Mouse (Mus musculus) bone marrow, adult 2 months (tissue): ENCODE data around the gene Aco2. TPM values are rescaled to one million over a fixed set of nuclear protein-coding genes. Genes with fewer than 3 reads are reported as not detected.
A peak's percentile ranks its signal among the peaks of the same experiment; 100 is the strongest.

Experiments
- H3K27ac ChIP-seq: fragments of 200-500 bp; 2 replicates; pipeline ENCODE4 v1.5.1; 2012; ENCODE audit warnings: low read depth, mild to moderate bottlenecking, control low read depth, inconsistent platforms, low read length; ENCODE audit not compliant: control insufficient read depth, poor library complexity, insufficient read depth
- H3K4me1 ChIP-seq: fragments of 200-500 bp; 2 replicates; pipeline ENCODE4 v1.6.1; 2011; ENCODE audit warnings: low read length; ENCODE audit not compliant: control insufficient read depth, insufficient read depth
- H3K4me3 ChIP-seq: fragments of 200-500 bp; replicated peaks from 2 replicates; pipeline ENCODE3; 2011; ENCODE audit warnings: mild to moderate bottlenecking, low read depth, low read length, control low read depth; ENCODE audit not compliant: control insufficient read depth
- CTCF ChIP-seq: fragments of 200-500 bp; IDR thresholded peaks from 2 replicates; pipeline ENCODE4 v1.5.1; 2011; ENCODE audit warnings: low read length, control low read depth; ENCODE audit not compliant: control insufficient read depth, insufficient read depth
- POLR2A ChIP-seq: fragments of 200-500 bp; IDR thresholded peaks from 2 replicates; pipeline ENCODE4 v1.6.1; 2011; ENCODE audit warnings: low read depth, mild to moderate bottlenecking, control low read depth, low read length, borderline replicate concordance; ENCODE audit not compliant: control insufficient read depth
- WGBS: fragments of 180-500 bp; shearing (Covaris S2); methylation state at CpG from one replicate; pipeline ENCODE4 v1.1.7; 2018; 5-methylcytosine and 5-hydroxymethylcytosine counted together
- polyA plus RNA-seq: library from polyadenylated mRNA; stranded (reverse); fragments of >200 nt; gene quantifications from 2 replicates; pipeline ENCODE4 v1.2.4, GENCODE M21; 2011; ENCODE audit warnings: low replicate concordance; ENCODE audit not compliant: missing spikeins, insufficient read depth, insufficient read length

Aco2 gene
- polyA plus RNA-seq: 41.0 and 71.1 TPM in 2 replicates

DNA sequence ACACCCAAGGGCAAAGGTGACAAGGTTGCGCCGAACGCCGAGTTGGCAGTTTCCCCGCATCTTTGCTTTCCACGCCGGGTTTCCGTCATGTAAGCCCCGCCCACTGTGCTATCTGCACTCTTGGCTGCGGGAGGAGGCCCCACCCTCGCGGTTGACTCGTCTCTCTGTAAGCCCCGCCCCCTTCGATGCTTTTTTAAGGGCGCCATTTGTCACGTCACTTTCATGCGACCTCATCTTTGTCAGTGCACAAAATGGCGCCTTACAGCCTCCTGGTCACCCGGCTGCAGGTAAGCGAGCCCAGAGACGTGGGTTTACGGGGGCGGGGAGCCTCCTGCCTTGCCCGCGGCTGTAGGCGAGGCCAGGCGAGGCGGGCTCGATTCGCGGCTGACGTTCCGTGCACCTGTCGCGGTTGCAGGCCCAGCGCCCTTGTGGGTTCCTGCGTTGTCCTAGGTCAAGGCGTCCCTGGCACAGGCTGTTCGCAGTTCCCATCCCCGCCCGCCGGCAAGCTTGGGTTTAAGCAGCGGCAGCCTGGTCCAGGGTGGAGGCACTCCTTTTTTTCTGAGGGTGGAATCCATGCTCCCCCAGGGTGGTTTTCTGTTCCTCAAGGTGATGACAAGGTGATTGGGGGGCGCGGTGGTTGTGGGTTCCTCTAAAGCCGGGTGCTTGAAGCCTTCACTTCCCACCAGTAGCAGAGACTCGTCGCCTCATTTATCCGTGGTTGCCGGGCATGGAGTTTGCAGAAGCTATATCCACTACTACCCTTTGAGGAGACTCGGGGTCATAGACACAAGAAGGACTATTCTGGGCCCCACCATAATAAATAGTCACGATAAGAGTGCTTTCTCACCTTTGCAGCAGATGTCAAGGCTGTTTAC is at the start of gene Aco2:
TSS of gene Aco2 (plus strand) at position 48 of the 875 bp plus-strand sequence.
- WGBS: under 1% methylated on average over 53 of the region's 53 CpGs
- Histone ChIP-seq H3K27ac (peak within 1 kb of the TSS; percentile 89), H3K4me1 (no peaks in the 10 kb centered on the region; the same call in 1 of the 2 replicates), H3K4me3 (peak within 1 kb of the TSS; percentile 85)
- TF ChIP-seq POLR2A (peak; percentile 40; the same call in 1 of the 2 replicates), CTCF (no peak)

DNA sequence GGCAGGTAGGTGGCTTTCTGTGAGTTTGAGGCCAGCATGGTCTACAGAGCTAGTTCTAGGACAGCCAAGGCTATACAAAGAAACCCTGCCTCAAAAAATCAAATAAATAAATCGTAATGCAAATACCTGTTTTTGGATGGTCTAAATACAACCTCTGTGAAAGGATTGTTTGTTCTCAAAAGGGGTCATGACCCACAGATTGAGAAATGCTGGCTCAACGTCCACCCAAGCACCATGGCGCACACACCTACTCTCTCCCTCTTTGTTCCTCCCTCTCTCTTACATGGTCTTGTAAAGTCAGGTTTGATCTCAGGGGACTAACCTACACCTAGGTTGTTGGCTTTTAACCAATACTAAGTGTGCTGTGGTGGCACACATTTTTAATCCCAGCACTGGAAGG is 49.5 kb upstream of the Aco2 start:
- TF ChIP-seq POLR2A (no peak), CTCF (no peak)
- 80% methylated on average over 3 of the region's 3 CpGs for WGBS

DNA sequence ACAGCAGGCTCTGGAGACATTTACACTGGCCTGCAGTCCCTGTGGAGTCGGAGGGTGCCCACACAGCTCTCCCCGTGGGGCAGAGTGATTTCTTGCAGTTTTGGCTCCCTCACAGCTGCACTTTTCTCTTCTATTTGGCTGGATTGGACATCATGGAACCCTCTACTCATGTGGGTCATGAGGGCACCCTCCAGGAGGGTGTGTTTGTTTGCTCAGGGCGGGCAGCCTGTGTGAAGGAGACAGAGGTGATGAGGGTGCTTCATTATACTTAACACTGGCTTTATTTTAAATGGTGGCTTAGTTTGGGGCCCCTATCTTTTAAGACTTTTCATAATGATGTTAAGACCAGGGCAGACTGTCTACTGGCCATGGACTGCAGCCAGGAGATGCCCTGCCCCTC is 47.3 kb upstream of the Aco2 start:
- Histone ChIP-seq H3K27ac (no peak overlapping the region), H3K4me3 (no peak overlapping the region), H3K4me1 (no peaks in the 10 kb centered on the region)
- TF ChIP-seq POLR2A: no peak
- TF ChIP-seq CTCF: no peak
- 75% methylated on average over 3 of the region's 3 CpGs for WGBS

More for the DNA sequence above, 49.5 kb upstream of the Aco2 start:
- no peaks in the 10 kb centered on the region for H3K4me1 ChIP-seq
- no peak overlapping the region for H3K4me3 ChIP-seq
- no peak overlapping the region for H3K27ac ChIP-seq

DNA sequence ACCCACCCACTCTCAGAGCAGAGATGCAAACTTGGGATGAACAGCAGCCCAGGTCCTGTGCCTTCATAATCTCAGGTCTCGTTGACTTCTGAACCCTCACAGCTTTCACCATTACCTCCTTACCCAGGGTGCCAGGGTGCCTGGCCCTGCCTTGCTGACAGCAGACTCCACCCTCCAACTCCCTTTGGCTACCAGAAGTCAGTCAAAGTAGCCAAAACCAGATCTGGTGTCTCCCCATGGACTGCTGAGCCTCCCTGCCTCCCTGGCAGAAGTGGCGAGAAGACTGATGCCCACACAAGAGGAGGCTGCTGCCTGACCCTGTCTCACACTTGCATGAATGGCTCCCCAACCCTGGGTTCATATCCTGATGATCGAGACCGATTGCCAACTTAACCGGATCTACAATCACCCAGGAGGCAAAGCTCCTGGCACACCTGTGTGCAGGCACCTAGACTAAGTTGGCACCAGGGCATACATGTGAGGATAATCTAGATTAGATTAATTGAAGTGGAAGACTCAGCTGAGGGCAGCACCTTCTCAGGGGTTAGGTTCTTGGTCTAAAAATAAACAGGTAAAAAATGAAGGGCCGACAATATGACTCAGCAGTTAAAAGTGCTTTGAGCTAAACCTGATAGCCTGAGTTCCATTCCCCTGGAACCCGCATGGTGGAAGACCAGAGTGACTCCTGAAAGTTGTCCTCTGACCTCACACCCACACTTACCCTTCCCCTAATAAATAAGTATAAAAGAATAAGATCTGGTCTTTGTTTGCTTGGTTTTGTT is 43.5 kb upstream of the Aco2 start:
- no peak overlapping the region for H3K4me3 ChIP-seq
- H3K4me1 ChIP-seq: 0 out of 2 replicates have a peak, but pooled peaks cover 1% of the 10 kb centered on the region
- TF ChIP-seq CTCF (no peak), POLR2A (no peak)
- 72% methylated on average over 7 of the region's 7 CpGs for WGBS
- H3K27ac ChIP-seq: no peak overlapping the region

DNA sequence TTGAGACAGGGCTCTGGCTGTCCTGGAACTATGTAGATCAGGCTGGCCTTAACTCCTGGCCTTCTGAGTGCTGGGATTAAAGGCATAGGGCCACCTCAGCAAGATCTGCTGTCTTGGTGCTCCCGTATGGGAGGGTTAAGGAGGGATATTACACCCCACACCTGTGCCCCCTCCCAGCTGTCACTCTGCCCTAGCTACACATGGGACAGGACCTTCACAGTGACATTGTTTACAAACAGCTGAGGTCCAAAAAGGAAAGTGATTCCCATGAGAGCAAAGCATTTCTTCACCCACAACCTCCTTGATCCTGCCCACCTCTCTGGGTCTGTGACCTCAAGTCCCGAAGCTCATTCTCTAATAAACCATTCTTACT is 42.9 kb upstream of the Aco2 start:
- Histone ChIP-seq H3K27ac (no peak overlapping the region), H3K4me1 (0 out of 2 replicates have a peak, but pooled peaks cover 1% of the 10 kb centered on the region), H3K4me3 (no peak overlapping the region)
- no peak for TF ChIP-seq POLR2A
- TF ChIP-seq CTCF: no peak
- WGBS: 68% methylated on average over 2 of the region's 2 CpGs

DNA sequence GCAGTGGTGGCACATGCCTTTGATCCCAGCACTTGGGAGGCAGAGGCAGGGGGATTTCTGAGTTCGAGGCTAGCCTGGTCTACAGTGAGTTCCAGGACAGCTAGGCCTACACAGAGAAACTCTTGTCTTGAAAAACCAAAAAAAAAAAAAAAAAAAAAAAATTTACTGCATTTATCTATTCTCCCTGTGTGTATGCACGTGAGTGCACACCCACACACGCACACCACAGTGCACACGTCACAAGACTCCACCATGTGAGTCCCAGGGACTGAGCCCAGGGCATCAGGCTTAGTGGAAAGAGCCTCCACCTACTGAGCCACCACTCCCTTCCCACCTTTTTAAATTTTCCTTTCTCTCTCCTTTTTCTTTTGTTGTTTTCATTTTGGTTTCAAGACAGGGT is 41.6 kb upstream of the Aco2 start:
- TF ChIP-seq POLR2A (no peak), CTCF (no peak)
- 75% methylated on average over 4 of the region's 4 CpGs for WGBS
- H3K4me1 ChIP-seq: 0 out of 2 replicates have a peak, but pooled peaks cover 1% of the 10 kb centered on the region
- H3K27ac ChIP-seq: no peak overlapping the region
- H3K4me3 ChIP-seq: no peak overlapping the region

DNA sequence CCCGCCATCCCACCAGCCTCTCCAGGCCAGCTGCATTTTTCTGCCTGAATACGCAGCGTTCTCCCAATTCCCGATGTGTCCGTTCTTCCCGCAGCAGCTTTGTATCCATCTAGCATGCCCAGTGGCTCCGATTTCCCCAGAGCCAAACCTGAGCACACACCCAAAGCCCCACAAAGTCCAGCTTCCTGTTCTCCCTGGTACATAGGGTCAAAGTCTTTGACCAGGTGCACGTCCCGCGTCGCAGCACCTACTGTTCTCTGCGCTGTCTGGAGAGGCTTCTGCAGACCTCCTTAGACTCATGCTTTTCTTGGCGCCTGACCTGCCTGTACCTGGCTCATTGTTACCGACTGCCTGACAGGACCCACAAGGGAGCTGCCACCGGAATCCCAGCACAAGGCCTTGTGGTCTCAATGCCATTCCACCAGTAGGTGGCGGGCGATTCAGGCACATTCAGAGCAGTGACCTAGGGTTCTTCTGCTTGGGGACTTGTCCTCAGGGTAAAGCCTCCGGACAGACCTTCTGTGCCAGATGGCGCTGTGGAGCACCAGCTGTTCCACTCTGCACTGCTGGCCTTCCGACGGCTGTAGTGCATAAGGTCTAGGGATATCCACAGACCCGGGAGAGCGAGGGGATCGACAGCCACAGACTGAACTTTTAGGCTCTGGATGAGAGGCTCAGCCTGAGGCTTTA is 40.8 kb upstream of the Aco2 start:
- no peak for TF ChIP-seq POLR2A
- TF ChIP-seq CTCF: peak; percentile 98
- WGBS: 19% methylated on average over 24 of the region's 24 CpGs
- Histone ChIP-seq H3K4me1 (0 out of 2 replicates have a peak, but pooled peaks cover 1% of the 10 kb centered on the region), H3K27ac (no peak overlapping the region), H3K4me3 (no peak overlapping the region)
